Mouse (Mus musculus) bone marrow macrophage, adult 2 months (primary cell): ENCODE data around the gene Kcnma1.

Experiments used
- CTCF ChIP-seq: IDR thresholded peaks from 2 replicates; pipeline ENCODE4 v1.5.1; 2012; ENCODE audit warnings: low read depth, mild to moderate bottlenecking, low read length, moderate library complexity
- POLR2A ChIP-seq: IDR thresholded peaks from 2 replicates; pipeline ENCODE4 v1.6.1; 2012; ENCODE audit warnings: mild to moderate bottlenecking, low read depth, low read length, borderline replicate concordance

GRCm38 (mm10) chr14:23771794-23772193 is 242.5 kb downstream of the Kcnma1 start:
- TF ChIP-seq CTCF, result no peak
- no peak for TF ChIP-seq POLR2A
